ENCODE assay signal across 9 mouse cellular contexts in genomic region chr5:36396491-36397383, GRCm38 (mm10). TPM values are rescaled to one million over a fixed set of nuclear protein-coding genes. Genes with fewer than 3 reads are reported as not detected.
DNase-seq lines count a peak whose midpoint lies in the region; ATAC-seq and TF ChIP-seq lines count a peak whose summit lies in the region.
"Had no signal": no experiment of that assay in that cellular context is flagged by ENCODE, and none has a peak within 500 bp of the region (broad histone marks: within the 10 kb centered on the region; RNA-seq: fewer than 3 reads in every experiment).

No protein-coding gene starts in this region.

- TF ChIP-seq POLR2A in kidney, adult 2 months (IDR thresholded peaks at IDR 0.05; ENCODE audit: low read depth, low read length): no peak

- WGBS in kidney, embryonic 16.5 days: 7% methylated on average over 18 of the region's 18 CpGs
- 11% methylated on average over 18 of the region's 18 CpGs for WGBS in kidney, adult 2 months
- 6% methylated on average over 18 of the region's 18 CpGs for WGBS in embryonic facial prominence, embryonic 11.5 days
- WGBS in intestine, embryonic 15.5 days: 6% methylated on average over 18 of the region's 18 CpGs
- WGBS in midbrain, embryonic 15.5 days: 8% methylated on average over 18 of the region's 18 CpGs

- no peak for DNase-seq in kidney, adult 2 months
- no peak for DNase-seq in embryonic facial prominence, embryonic 11.5 days (ENCODE audit: low spot score)
- DNase-seq in cerebellum, adult 9-11 months: no peak
- DNase-seq in layer of hippocampus, postnatal 36 days: no peak
- DNase-seq in urinary bladder, postnatal 10 days (ENCODE audit: low spot score): no peak

- TF ChIP-seq CTCF in kidney, adult 2 months (conservative IDR thresholded peaks at IDR 0.05; ENCODE audit: insufficient read depth, insufficient read length, low read depth, low read length): no peak

- H3K4me3 ChIP-seq in kidney, embryonic 16.5 days (ENCODE audit: low read length): peak overlapping the region; percentile 79
- no peak overlapping the region for H3K4me3 ChIP-seq in kidney, adult 2 months (ENCODE audit: insufficient read depth, low read depth, low read length)
- peak overlapping the region; percentile 73 for H3K4me3 ChIP-seq in embryonic facial prominence, embryonic 11.5 days (ENCODE audit: low read depth, low read length)
- peak overlapping the region; percentile 80 for H3K4me3 ChIP-seq in intestine, embryonic 15.5 days (replicated peaks)
- peak overlapping the region; percentile 77 for H3K4me3 ChIP-seq in midbrain, embryonic 15.5 days

- H3K36me3 ChIP-seq in kidney, embryonic 16.5 days (ENCODE audit: insufficient read depth, low read length): no peaks in the 10 kb centered on the region
- no peaks in the 10 kb centered on the region for H3K36me3 ChIP-seq in kidney, adult 2 months (ENCODE audit: control insufficient read depth, insufficient read depth, low read length)
- no peaks in the 10 kb centered on the region for H3K36me3 ChIP-seq in embryonic facial prominence, embryonic 11.5 days (replicated peaks; ENCODE audit: control insufficient read depth, insufficient read depth, low read depth, low read length)
- H3K36me3 ChIP-seq in intestine, embryonic 15.5 days: no peaks in the 10 kb centered on the region
- H3K36me3 ChIP-seq in midbrain, embryonic 15.5 days (replicated peaks): no peaks in the 10 kb centered on the region

- no peaks in the 10 kb centered on the region for H3K9me3 ChIP-seq in kidney, embryonic 16.5 days (ENCODE audit: low read length)
- no peaks in the 10 kb centered on the region for H3K9me3 ChIP-seq in embryonic facial prominence, embryonic 11.5 days (replicated peaks; ENCODE audit: control insufficient read depth, low read length)
- H3K9me3 ChIP-seq in intestine, embryonic 15.5 days: no peaks in the 10 kb centered on the region
- H3K9me3 ChIP-seq in midbrain, embryonic 15.5 days: no peaks in the 10 kb centered on the region

- peak overlapping the region; percentile 99 for H3K4me2 ChIP-seq in kidney, embryonic 16.5 days (replicated peaks; ENCODE audit: low read depth, low read length)
- peak overlapping the region; percentile 100 for H3K4me2 ChIP-seq in embryonic facial prominence, embryonic 11.5 days (ENCODE audit: low read depth, low read length)
- H3K4me2 ChIP-seq in intestine, embryonic 15.5 days (replicated peaks): peak overlapping the region; percentile 88
- peak overlapping the region; percentile 89 for H3K4me2 ChIP-seq in midbrain, embryonic 15.5 days

- ATAC-seq in kidney, embryonic 16.5 days (ENCODE audit: low FRiP score, low TSS enrichment): no peak
- no peak for ATAC-seq in embryonic facial prominence, embryonic 11.5 days (replicated peaks; ENCODE audit: insufficient number of reproducible peaks, low FRiP score, low TSS enrichment, low read depth)
- 0 out of 2 replicates have a peak, but pooled peaks have one; percentile 26 for ATAC-seq in intestine, embryonic 15.5 days
- 0 out of 2 replicates have a peak, but pooled peaks have one; percentile 10 for ATAC-seq in midbrain, embryonic 15.5 days (replicated peaks)

- no peak overlapping the region for H3K27ac ChIP-seq in kidney, embryonic 16.5 days (ENCODE audit: low read length)
- H3K27ac ChIP-seq in kidney, adult 2 months (ENCODE audit: insufficient read depth, low read depth, low read length): no peak overlapping the region
- no peak overlapping the region for H3K27ac ChIP-seq in embryonic facial prominence, embryonic 11.5 days (replicated peaks; ENCODE audit: low read depth, low read length)
- 0 out of 2 replicates have a peak overlapping the region, but pooled peaks have one; percentile 40 for H3K27ac ChIP-seq in intestine, embryonic 15.5 days
- H3K27ac ChIP-seq in midbrain, embryonic 15.5 days: no peak overlapping the region; the same call in 1 of the 2 replicates

- peak overlapping the region; percentile 87 for H3K9ac ChIP-seq in kidney, embryonic 16.5 days (replicated peaks; ENCODE audit: low read length)
- peak overlapping the region; percentile 84 for H3K9ac ChIP-seq in embryonic facial prominence, embryonic 11.5 days (replicated peaks; ENCODE audit: low read length)
- H3K9ac ChIP-seq in intestine, embryonic 15.5 days: peak overlapping the region; percentile 75
- H3K9ac ChIP-seq in midbrain, embryonic 15.5 days: peak overlapping the region; percentile 89

- H3K4me1 ChIP-seq in kidney, embryonic 16.5 days (ENCODE audit: insufficient read depth, low read length): peaks cover 28% of the 10 kb centered on the region
- H3K4me1 ChIP-seq in kidney, adult 2 months (ENCODE audit: control insufficient read depth, insufficient read depth, low read length): no peaks in the 10 kb centered on the region; the same call in 1 of the 2 replicates
- no peaks in the 10 kb centered on the region for H3K4me1 ChIP-seq in embryonic facial prominence, embryonic 11.5 days (ENCODE audit: control insufficient read depth, insufficient read depth, low read length)
- peaks cover 33% of the 10 kb centered on the region for H3K4me1 ChIP-seq in intestine, embryonic 15.5 days (replicated peaks)
- H3K4me1 ChIP-seq in midbrain, embryonic 15.5 days: peaks cover 55% of the 10 kb centered on the region

- peaks cover 3% of the 10 kb centered on the region; the same call in 1 of the 2 replicates for H3K27me3 ChIP-seq in kidney, embryonic 16.5 days (ENCODE audit: insufficient read depth, low read length)
- no peaks in the 10 kb centered on the region for H3K27me3 ChIP-seq in kidney, adult 2 months (replicated peaks; ENCODE audit: control insufficient read depth, insufficient read depth, low read length)
- peaks cover 2% of the 10 kb centered on the region; the same call in 1 of the 2 replicates for H3K27me3 ChIP-seq in embryonic facial prominence, embryonic 11.5 days (ENCODE audit: control insufficient read depth, insufficient read depth, low read length)
- H3K27me3 ChIP-seq in intestine, embryonic 15.5 days (replicated peaks): peaks cover 6% of the 10 kb centered on the region; the same call in 1 of the 2 replicates
- H3K27me3 ChIP-seq in midbrain, embryonic 15.5 days (replicated peaks): peaks cover 7% of the 10 kb centered on the region; the same call in 1 of the 2 replicates

RNA-seq across cellular contexts. Expression of gene Sorcs2, which starts 1.2 kb away (rescaled TPM):
- 11.1 and 11.6 TPM in 2 replicates for polyA plus RNA-seq in kidney, embryonic 16.5 days (2015; fragmentation: Nextera tagmentation; extraction: Ambion mirVana)
- polyA plus RNA-seq in kidney, adult 2 months (2012; rRNA removed): 1.9 and 2.3 TPM in 2 replicates
- polyA plus RNA-seq in embryonic facial prominence, embryonic 11.5 days (2014; fragmentation: Nextera tagmentation; extraction: Ambion mirVana): 4.6 and 6.4 TPM in 2 replicates
- polyA plus RNA-seq in intestine, embryonic 15.5 days (2015; fragmentation: Nextera tagmentation; extraction: Ambion mirVana): 9.6 and 10.8 TPM in 2 replicates
- 21.9 and 22.0 TPM in 2 replicates for polyA plus RNA-seq in midbrain, embryonic 15.5 days (2015; fragmentation: Nextera tagmentation; extraction: Ambion mirVana)
- 10 to 100 TPM; 52.0 to 56.6 TPM for total RNA-seq in layer of hippocampus, postnatal 36 days (2021)
- total RNA-seq: granulocyte monocyte progenitor cell, adult 5-6 weeks had no signal

Comparison
In these comparisons a context has a peak if more than half of its experiments do, and no peak if none do; other contexts are left out.
1. ATAC-seq: peak in intestine, embryonic 15.5 days (single experiment) and midbrain, embryonic 15.5 days (single experiment); none in kidney, embryonic 16.5 days (single experiment) and embryonic facial prominence, embryonic 11.5 days (single experiment).
2. Peak in every context shown above with its lines, with median percentiles within 50 percentile points of each other: H3K4me2 ChIP-seq and H3K9ac ChIP-seq.